Mouse (Mus musculus) Muller cell, postnatal 12 days (primary cell): ENCODE results near the gene Mast3.
"Not testable (repeated sequence)": the region's sequence is repeated elsewhere in the genome, so short reads cannot be mapped to it uniquely, and the experiment has no call there.

Experiments used
- DNase-seq: peaks from one replicate; pipeline ENCODE4 v3.0.0-alpha.2; 2015; ENCODE audit errors: inconsistent ontology term

The Mast3 gene

DNA sequence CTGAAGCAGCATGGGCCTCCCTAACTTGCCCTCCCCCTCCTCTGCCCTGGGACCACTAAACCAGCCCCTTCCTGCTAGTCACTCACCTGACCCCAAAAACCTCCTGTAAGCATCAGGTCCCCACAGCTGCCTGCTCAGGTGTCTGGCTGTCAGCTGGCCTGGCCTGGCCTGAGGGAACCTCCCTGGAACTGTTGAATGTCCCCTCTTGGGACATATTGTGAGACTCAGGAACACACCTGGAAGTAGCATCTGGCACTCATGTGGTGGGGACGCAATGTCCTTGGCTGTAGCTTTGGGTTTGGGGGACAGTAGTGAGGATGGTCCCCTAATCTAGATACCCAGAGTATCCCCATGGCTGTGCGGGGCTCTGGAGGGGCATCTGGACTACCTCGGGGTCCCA, 29.2 kb upstream of the Mast3 start:
- no peak for DNase-seq

DNA sequence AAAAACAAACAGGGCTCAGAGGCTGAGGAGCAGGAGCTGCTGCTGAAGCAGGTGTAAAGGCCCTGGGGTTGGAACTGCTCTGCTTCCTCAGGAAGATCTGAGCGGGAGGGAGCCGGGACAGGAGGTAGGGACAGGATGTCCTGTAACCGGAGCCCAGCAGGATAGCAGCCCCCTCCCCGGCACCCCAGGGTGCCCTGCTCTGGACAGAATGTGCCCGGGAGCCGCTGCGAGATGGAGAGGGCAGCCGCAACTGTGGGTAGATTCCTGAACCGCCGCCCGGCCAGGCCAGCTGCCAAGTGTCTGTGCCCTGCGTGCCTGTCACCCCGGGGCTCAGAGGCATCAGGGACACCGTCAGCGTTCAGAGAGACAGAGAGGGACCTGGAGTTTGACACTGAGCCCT, 28.7 kb upstream of the Mast3 start:
- peak; percentile 89 for DNase-seq

DNA sequence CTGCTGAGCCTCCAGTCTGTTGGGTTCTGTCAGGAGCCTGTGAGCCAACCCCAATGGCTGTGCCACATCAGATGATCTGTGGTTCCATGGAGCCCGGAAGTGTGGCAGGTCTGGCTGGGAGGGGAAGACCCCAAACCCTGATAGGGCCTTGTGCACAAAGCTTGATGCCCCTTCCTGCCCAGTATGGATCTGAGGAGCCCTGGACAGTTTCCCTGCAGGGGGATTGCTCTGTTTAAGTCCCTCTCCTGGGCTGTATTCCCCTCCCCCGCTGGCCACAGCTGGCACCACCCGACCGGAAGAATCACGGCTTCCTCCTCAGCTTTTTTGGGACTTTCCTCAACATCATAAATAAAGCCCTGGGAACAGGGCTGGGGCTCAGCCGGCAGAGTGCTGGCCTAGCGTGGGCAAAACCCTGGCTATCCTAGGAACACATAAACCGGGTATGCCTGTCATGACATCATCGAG, 28.2 kb upstream of the Mast3 start:
- peak; percentile 31 for DNase-seq

DNA sequence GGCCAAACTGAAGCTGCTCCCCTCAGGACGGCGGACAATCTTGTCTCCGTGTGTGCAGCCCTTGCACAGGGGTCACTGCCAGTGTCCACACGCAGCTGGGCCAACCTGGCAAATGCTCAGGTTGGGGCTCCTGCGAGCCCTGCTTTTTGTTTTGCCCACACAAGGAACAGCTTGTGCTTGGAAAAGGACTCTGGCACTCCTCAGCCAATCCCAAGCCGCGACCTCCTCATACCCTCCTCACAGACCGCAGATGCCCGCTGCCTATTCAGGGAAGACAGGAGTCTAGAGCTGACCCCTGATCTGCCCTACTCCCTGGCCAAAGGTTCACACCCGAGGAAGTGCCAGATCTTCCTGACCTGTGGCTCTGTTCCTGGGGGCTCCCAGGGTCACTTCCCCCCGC, 27.5 kb upstream of the Mast3 start:
- DNase-seq: peak; percentile 42

DNA sequence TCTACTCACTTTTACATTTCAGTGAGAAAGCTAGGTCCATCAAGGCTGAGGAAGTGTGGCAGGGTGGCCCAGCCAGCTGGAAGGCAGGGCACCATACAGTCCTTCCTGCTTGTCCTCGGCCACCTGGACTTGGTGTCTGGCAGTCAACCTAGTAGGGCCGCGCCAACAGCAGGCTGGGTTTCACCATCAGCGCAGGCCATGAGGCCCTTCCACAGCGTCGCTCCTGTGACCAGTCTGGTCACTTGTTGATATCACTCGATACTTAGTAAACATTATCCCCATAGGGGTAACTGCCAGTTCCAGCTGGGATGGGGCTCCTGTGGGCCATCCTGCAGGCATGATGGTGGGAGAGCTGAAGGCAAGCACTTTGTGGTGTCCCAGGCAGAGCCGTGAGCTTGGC, 26.7 kb upstream of the Mast3 start:
- DNase-seq: no peak

DNA sequence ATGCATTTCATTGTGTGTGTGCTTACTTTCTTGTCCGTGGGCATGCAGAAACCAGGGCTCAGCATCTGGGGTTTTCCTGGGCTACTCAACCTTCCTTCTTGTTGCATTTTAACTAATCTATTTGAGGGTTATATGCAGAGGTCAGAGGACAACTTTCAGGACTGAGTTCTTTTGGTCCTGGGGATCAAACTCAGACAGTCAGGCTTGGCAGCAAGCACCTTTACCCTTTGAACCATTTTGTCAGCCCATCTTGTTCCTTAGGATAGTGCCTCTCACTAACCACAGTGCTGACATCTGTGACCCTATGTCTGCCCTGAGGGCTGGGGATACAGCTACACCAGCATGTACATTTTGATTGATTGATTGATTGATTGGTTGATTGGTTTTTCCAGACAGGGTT, 22.9 kb upstream of the Mast3 start:
- no peak for DNase-seq

DNA sequence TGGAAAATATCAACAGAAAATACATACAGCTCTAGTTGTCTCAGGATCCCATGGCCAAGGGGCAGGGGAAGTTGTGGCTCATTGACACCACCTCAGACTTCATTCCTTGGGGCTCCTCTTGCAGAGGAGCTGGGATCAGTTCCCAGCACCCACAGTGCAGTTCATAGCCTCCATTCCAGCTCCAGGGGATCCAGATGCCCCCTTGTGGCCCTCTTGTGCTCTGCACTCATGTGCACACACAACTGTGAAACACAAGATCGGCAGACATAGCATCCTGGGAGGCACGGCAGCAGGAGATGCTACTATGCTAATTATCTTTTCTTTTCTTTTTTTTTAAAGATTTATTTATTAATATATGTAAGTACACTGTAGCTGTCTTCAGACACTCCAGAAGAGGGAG, 22.2 kb upstream of the Mast3 start:
- no peak for DNase-seq

DNA sequence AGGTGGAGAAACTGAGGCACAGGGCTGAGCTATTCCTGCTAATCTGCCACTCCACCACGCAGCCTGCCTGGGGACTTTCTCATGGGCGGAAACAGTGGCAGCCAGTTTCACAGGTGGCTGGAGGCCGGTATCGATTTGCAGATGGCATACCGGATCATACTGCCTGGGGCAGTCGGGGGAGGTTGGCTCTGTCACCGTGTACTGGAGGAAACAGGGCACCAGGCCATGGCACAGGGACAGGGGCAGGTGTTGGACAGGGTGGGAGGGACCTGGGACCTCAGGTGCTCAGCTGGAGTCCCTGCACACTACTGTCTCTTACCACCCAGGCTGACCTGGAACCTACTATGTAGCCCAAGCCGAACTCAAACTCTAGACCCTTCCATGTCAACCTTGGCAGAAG, 21.0 kb upstream of the Mast3 start:
- no peak for DNase-seq

DNA sequence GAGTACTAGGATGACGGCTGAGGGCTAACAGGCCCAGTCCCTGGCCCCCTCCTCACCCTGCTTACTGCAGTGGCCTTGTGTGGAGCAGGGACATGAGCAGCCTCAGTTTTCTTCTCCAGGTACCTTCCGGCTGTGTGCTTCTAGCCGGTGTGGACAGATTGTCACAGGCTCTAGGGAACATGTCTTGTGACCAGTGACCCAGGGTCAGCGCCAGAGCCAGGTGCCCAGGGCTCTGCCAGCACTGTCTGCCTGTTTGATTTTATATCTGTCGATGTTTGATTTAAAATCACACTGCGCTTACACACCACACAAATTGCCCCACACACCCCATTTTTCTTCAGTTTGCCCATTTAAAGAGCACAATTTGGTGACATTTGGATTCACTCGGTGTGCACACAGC, 18.9 kb upstream of the Mast3 start:
- no peak for DNase-seq

DNA sequence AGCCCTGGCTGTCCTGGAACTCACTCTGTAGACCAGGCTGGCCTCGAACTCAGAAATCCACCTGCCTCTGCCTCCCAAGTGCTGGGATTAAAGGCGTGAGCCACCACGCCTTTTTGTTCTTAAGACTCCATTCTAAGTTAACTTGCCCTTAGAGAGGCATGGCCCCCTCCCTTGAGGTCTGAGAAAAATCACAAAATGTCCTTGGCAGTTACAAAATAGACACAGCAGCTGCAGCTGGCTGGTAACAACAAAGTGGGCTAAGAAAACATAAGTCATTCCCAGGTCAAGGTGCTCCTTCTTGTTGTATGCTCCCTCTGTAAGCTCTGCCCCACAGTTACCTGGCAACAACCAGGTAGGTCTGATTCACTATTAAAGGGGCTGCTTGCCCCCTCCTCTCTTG, 17.7 kb upstream of the Mast3 start:
- not testable (repeated sequence) for DNase-seq

DNA sequence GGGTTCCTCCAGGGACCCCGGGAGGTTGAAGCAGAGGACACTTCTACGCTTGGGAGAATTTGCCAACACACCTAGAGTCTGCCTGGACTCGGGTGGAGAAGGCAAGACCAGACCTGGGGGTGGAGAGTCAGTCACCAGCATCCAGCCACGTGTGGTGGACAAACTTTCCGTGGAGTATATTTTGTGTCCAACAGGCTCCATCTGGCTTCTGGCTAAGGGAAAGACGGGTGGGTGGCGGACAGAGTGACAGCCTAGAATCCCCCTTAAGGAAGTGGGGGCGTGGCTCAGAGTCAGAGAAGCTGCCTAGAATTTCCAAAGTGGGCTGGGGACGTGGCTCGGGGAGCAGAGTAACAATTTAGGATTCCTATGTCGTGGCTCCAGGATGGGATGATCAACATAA, 17.1 kb upstream of the Mast3 start:
- DNase-seq: no peak

DNA sequence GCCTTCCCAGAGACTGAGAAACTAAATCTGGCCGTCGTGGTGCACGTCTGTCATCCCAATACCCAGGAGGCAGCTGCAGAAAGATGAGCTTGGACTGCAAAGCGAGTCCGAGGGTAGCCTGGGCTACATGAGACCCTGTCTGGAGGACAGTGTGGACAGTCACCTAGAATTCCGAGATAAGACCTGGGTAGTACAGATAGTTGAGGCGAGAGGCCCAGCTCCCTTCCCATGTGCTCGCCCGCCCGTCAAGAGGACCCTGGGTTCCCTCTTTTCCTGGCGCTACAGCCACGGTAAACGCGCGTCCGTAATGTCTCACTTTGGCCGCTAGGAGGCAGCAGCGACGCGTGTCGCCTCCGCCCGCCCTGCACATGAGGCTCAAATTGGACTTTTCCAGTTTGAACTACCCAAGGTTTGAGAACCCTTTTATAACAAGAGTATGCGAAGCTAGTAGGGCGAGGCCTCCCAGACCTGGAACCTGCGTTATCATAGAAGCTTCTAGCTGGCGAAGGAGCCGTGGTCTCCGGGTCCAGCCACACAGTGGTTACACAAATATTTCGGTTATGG, 16.6 kb upstream of the Mast3 start:
- peak; percentile 56 for DNase-seq

DNA sequence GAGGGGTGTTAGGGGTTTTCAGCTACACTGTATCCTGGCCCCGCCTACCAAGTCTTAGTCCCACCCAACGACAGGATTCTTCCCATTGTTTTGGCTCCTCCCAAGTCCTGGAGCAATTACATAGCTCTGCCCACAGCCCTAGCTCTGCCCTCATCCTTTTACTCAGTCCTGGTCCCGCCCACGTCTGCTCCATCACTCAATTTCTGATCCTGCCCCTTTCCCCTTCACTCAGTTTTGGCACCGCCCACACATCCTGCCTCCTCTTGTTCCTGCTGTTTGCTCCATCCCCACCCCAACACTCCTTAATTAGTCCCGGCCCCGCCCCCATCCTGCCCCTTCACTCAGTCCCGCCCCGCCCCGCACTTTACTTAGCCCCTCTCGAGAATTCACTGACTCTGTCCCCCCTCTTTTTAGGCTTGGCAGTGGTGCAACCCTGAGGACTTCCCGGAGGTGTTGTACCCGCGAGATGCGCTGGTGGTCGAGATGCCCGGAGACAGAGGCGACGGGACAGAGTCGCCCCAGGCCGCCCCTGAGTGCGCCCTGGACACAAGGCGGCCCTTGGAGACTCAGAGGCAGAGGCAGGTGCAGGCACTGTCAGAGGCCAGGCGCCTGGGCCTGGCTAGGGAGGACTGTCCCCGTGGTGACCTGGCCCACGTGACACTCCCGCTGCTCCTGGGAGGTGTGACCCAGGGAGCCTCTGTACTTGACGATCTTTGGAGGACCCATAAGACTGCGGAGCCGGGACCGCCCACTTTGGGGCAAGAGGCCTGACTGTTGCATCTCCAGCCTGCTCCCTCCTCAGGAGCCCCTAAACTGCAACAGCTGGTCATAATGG, 15.5 kb upstream of the Mast3 start:
- DNase-seq: peak; percentile 80

DNA sequence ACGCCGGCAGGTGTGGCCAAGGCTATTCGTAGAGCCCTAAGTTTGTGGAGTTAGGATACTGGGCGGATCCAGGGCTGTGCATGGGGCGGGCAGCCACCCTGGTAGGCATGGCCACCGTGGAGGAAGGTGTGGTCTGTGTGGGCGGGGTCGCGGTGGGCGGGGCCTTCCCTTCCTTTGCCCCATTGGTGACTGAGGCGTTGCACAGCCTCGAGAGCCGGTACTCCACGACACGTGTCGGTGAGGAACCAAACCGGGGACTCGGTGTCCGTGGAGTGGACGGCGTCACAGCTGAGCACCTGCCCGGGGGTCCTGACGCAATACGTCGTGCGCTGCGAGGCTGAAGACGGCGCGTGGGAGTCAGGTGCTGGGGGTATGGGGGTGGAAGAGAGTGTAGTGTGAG, 11.8 kb upstream of the Mast3 start:
- peak; percentile 26 for DNase-seq

DNA sequence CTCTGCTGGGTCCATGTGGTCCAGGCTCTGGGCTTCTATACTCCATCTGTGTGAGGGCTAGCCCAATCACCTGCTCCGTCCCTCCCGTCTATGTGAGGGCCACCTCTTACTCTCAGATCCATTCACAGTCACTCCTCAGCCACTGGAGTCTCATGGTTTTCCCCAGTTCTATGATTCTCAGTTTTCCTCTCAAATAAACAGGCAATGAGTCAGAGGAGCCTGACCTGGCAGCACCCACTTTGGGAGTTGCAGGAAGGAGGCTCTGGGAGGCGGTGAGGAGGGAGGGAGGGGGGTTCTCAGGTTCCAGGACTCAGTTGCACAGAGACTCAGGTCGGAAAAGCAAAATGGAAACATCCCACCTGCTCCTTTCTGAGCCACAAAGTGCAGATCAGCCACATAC, 8.0 kb upstream of the Mast3 start:
- DNase-seq: no peak

DNA sequence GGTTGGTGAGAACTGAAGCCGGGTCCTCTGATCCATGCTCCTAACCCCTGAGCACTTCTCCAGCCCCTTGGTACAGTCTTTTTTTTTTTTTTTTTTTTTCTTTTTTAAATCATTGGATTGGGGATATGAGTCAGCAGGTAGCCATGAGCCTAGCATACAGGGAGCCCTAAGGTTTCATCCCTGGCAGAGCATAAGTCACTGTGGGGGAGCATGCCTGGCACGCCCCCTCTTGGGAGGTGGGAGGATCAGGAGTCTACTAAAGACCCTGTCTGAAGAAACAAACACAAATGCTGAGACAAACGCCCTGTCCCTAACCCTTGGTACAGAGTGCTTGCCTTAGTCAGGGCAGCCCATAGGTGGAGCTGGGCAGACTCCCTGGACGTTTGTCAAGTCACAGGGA, 7.2 kb upstream of the Mast3 start:
- no peak for DNase-seq

DNA sequence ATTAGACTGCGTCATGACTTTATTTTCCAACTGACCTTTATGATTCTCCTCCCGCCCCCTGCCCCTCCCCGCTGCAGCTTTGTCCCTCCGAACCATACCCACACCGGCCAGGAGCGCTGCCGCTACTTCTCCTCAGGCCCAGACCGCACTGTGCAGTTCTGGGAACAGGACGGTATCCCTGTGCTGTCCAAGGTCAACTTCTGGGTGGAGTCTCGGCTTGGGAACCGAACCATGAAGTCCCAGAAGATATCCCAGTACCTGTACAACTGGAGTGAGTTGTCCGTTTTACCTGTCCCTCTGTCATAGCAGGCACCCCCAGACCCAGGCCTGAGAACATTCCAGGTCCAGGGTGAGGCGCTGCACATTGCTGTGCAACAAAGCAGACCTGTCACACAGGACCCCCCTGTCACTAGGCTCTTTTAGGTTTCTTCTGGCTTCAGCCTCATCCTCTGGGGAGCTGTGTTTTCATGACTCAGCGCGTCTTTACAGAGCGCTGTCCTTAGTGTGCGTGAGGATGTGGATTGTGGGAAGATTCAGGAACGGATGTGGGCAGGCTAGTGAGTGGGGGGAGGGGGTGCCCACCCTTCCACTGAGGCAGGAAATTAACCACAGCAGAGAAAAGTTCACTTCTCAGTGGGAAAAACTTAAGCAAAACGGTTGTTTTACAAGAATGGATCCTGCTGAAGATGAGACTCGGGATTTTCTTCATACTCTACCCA, 6.3 kb upstream of the Mast3 start:
- no peak for DNase-seq

DNA sequence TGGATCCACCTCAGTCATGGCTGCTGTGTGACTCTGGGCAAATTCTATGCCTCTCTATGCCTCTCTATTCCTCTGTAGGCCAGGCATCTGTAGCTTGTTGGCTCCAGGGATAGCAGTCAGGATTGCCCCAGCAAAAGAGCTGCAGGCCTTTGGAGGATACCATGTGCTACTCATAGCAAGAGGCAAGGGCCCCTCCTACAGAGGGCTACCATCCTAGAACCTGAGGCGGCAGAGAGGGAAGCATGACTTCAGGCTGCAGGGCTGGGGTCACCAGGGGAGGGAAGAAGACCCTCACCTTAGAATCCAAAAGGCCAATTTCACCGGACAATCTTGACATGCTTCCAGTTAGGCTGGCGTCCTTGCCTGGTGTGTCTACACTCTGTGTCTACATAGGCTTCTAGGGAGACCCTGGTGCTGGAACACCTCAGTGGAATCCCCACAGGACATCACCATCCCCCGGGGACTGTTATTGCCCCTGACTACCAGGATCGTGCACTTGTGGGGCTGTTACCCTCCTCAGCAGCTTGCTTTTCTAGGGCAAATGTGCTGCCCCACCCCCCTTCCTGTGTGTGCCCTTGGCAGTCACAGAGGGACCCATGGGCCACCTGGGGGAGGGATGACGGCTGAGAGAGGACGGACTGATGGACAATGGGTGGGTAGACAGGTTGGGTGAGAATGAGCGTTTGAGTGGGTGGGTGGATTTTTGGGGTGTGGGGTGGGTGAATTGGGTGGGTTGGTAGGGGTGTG, 4.3 kb upstream of the Mast3 start:
- DNase-seq: no peak

DNA sequence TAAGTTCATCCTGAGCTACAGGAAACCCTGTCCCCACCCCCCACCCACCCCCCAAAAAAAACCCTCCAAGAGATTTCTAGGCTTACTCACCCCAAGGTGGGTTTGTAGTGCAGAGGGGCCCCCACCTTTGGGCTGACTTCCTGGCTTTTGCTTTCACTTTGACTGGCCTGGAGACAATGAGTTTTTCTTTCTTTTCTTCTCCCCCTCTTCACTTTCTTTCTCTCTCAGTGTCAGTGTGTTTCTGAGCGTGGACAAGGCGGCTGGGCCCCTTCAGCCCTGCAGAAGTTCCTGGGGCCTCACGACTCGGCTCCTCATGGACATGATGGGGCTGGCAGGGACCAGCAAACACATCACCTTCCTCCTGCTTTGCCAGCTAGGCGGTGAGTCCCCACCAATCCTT, 3.4 kb upstream of the Mast3 start, which contains the start of gene Il12rb1:
Gene Il12rb1, plus strand, starts transcription at position 211 of the 400 bp plus-strand sequence.
- DNase-seq: no peak

DNA sequence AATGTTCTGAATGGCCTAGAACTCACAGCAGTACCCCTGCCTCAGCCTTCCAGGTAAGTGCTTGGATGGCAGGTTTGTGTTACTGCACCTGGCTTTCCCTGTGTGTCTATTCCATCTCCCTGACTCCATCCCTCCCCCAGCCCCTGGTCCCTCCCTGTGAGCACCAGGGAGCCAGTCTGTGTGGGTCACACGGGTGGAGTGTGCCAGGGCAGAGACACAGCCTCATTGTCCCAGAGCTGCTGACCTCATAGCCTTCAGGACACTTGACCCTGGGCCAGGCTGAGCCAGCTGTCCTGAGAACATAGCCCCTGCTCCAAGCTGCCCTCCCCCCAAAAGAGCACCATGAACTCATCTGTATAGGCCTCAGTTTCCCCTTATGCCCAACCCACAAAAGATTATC, 2.5 kb upstream of the Mast3 start:
- DNase-seq: no peak

DNA sequence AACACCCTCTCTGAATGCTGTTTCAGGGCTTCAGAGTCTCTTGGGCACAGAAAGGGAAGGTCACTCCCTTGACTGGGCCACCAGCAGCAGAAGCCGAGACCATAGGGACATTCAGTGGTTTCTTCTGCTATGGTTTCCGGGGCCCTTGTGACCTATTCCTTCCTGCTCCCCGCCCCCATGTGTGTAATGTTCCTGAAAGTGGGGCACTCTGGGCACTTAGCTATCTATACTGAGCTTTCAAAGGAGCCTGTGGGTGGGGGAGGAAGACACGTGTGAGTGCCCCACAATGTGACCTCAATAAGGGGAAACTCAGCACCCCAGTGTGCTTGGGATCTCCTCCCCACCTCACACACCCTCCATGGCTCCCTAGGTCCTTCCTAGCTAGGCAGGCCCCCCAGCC, 1.7 kb upstream of the Mast3 start:
- DNase-seq: no peak
